Mouse (Mus musculus): ENCODE results near the gene Magi2. TPM values are rescaled to one million over a fixed set of nuclear protein-coding genes. Genes with fewer than 3 reads are reported as not detected.
"Not testable (repeated sequence)": the region's sequence is repeated elsewhere in the genome, so short reads cannot be mapped to it uniquely, and the experiment has no call there.

The Magi2 gene
- total RNA-seq, 4 experiments from 2014 or later = 8.3 to 31.8 (median 16.5) TPM

GRCm38 (mm10) chr5:20526588-20526987 lies 1299.8 kb downstream of the Magi2 start:
- DNase-seq = not testable (repeated sequence)

- no peak for DNase-seq
These were observed 1309.7 kb downstream of the Magi2 start for GRCm38 (mm10) chr5:20536544-20536943.

- no peak for DNase-seq
These were observed 1310.7 kb downstream of the Magi2 start for GRCm38 (mm10) chr5:20537369-20538022.

- no peak for DNase-seq
These were observed 1317.5 kb downstream of the Magi2 start for GRCm38 (mm10) chr5:20544374-20544773.

GRCm38 (mm10) chr5:20559378-20559777 lies 1332.5 kb downstream of the Magi2 start:
- no peak for DNase-seq

GRCm38 (mm10) chr5:20559821-20560220 lies 1333.0 kb downstream of the Magi2 start:
- DNase-seq = no peak

- no peak for DNase-seq
These were observed 1341.6 kb downstream of the Magi2 start for GRCm38 (mm10) chr5:20568421-20568820.

GRCm38 (mm10) chr5:20568966-20569365 lies 1342.1 kb downstream of the Magi2 start:
- no peak for DNase-seq

- DNase-seq = no peak
These were observed 1348.0 kb downstream of the Magi2 start for GRCm38 (mm10) chr5:20574816-20575215.

GRCm38 (mm10) chr5:20575798-20576197 lies 1349.0 kb downstream of the Magi2 start:
- no peak for DNase-seq

- DNase-seq = no peak
These were observed 1349.4 kb downstream of the Magi2 start for GRCm38 (mm10) chr5:20576266-20576665.

GRCm38 (mm10) chr5:20578666-20579065 lies 1351.8 kb downstream of the Magi2 start:
- no peak for DNase-seq

- DNase-seq = no peak
These were observed 1353.8 kb downstream of the Magi2 start for GRCm38 (mm10) chr5:20580619-20581018.

GRCm38 (mm10) chr5:20582995-20583435 lies 1356.2 kb downstream of the Magi2 start:
- DNase-seq = no peak

GRCm38 (mm10) chr5:20583639-20584038 lies 1356.8 kb downstream of the Magi2 start:
- DNase-seq = no peak

- DNase-seq = no peak
These were observed 1357.9 kb downstream of the Magi2 start for GRCm38 (mm10) chr5:20584769-20585168.

GRCm38 (mm10) chr5:20589731-20590130 lies 1362.9 kb downstream of the Magi2 start:
- no peak for DNase-seq

- no peak for DNase-seq
These were observed 1371.4 kb downstream of the Magi2 start for GRCm38 (mm10) chr5:20598196-20598595.

GRCm38 (mm10) chr5:20603756-20604469 lies 1377.1 kb downstream of the Magi2 start:
- DNase-seq = no peak

- no peak for DNase-seq
These were observed 1379.7 kb downstream of the Magi2 start for GRCm38 (mm10) chr5:20606497-20606896.

- no peak for DNase-seq
These were observed 1380.7 kb downstream of the Magi2 start for GRCm38 (mm10) chr5:20607503-20607902.

GRCm38 (mm10) chr5:20609206-20609935 lies 1382.5 kb downstream of the Magi2 start:
- DNase-seq = no peak

GRCm38 (mm10) chr5:20610640-20611039 lies 1383.8 kb downstream of the Magi2 start:
- DNase-seq = no peak

Data from adrenal gland, adult 8-10 months (tissue).